Comparison of ENCODE assay signal across 11 mouse cellular contexts in the genomic region with DNA sequence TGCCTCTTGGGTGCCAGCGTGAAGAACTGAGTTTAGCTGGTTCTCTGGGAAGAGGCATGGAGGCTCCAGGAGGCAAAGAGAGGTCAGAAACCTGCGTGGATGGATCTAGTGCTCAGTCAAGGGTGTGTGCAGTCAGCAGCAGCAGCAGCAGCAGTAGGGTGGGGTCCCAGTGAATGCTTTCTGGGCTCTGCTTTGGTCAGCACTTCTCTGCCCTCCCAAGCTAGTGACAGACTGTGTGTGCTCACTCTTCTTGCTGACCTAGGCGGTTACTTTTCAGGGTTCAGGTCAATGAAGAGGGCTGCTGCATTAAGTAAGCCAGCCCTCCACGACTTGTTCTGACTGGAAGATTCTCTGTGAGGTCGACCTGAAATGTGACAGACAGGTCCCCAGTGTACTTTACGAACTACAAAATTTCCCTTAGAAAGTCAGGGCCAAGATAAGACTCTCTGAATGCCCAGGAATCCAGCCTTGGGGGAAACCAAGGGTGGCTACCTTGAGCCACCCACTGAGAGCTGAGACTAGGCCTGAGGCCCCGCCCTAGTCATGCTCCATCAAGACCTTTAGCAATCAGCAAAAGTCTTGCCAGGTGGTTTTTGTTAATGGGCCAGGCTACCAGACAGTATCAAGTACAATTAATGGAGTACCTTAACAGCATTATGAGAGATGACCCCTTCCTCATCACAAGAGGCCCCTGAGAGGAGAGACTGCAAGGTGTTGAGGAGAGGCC.
"Had no signal": no experiment of that assay in that cellular context is flagged by ENCODE, and none has a peak within 500 bp of the region (broad histone marks: within the 10 kb centered on the region; RNA-seq: fewer than 3 reads in every experiment).

No protein-coding gene starts in this region.

- H3K36me3 ChIP-seq: liver, embryonic 13.5 days; neural tube, embryonic 12.5 days; neural tube, embryonic 15.5 days had no signal

- H3K27ac ChIP-seq: layer of hippocampus, adult 2 months; liver, embryonic 13.5 days; neural tube, embryonic 12.5 days; neural tube, embryonic 15.5 days had no signal

- DNase-seq: layer of hippocampus, adult 9-11 months; liver, embryonic 13.5 days; lung, adult 2 months; lung, postnatal 14 days; lung, postnatal 4 days; midbrain, embryonic 14.5 days; thymus, postnatal 25 days had no signal

- H3K9ac ChIP-seq: liver, embryonic 13.5 days; neural tube, embryonic 12.5 days; neural tube, embryonic 15.5 days had no signal

- H3K9me3 ChIP-seq: liver, embryonic 13.5 days; neural tube, embryonic 12.5 days; neural tube, embryonic 15.5 days had no signal

- H3K4me2 ChIP-seq: liver, embryonic 13.5 days; midbrain, embryonic 11.5 days; neural tube, embryonic 12.5 days; neural tube, embryonic 15.5 days had no signal

- H3K4me3 ChIP-seq: layer of hippocampus, adult 2 months; liver, embryonic 13.5 days; neural tube, embryonic 12.5 days; neural tube, embryonic 15.5 days had no signal

- H3K27me3 ChIP-seq: neural tube, embryonic 12.5 days had no signal
